Mouse (Mus musculus) adipocyte (in vitro differentiated cells): ENCODE results near the gene Trim9.

ENCODE experiments used
- DNase-seq: peaks from one replicate; pipeline ENCODE4 v3.0.0-alpha.2; 2016; ENCODE audit warnings: low spot score

The Trim9 gene

GRCm38 (mm10) chr12:70213601-70214000 lies 133.8 kb downstream of the Trim9 start:
- DNase-seq = no peak

- DNase-seq = no peak
Measured at GRCm38 (mm10) chr12:70212501-70212900, 134.9 kb downstream of the Trim9 start.

- DNase-seq = no peak
Measured at GRCm38 (mm10) chr12:70208214-70208613, 139.2 kb downstream of the Trim9 start.

- DNase-seq = no peak
Measured at GRCm38 (mm10) chr12:70204433-70204832, 143.0 kb downstream of the Trim9 start.

- no peak for DNase-seq
Measured at GRCm38 (mm10) chr12:70201926-70202529, 145.4 kb downstream of the Trim9 start.

GRCm38 (mm10) chr12:70196341-70196740 lies 151.1 kb downstream of the Trim9 start:
- DNase-seq = peak; percentile 71

GRCm38 (mm10) chr12:70195426-70195825 lies 152.0 kb downstream of the Trim9 start:
- no peak for DNase-seq
